Mouse (Mus musculus) neural tube, embryonic 15.5 days (tissue): ENCODE results near the gene Adcy1. TPM values are rescaled to one million over a fixed set of nuclear protein-coding genes. Genes with fewer than 3 reads are reported as not detected.

Source experiments
- ATAC-seq: fragments of 200-750 bp; cut with Nextera tagmentation; 2 replicates; pipeline ENCODE4 v1.8.0; 2017; ENCODE audit warnings: mild to moderate bottlenecking, moderate TSS enrichment, moderate library complexity; ENCODE audit not compliant: low FRiP score
- H3K27ac ChIP-seq: fragments of 300-500 bp; sonication (generic); replicated peaks from 2 replicates; pipeline ENCODE4 v1.5.1; 2015; ENCODE audit warnings: mild to moderate bottlenecking, inconsistent platforms
- H3K27me3 ChIP-seq: fragments of 300-500 bp; sonication (generic); replicated peaks from 2 replicates; pipeline ENCODE4 v1.6.1; 2015; ENCODE audit warnings: inconsistent platforms
- H3K36me3 ChIP-seq: fragments of 300-500 bp; sonication (generic); 2 replicates; pipeline ENCODE4 v1.6.1; 2015; ENCODE audit warnings: inconsistent platforms
- H3K4me1 ChIP-seq: fragments of 300-500 bp; sonication (generic); 2 replicates; pipeline ENCODE4 v1.6.1; 2015; ENCODE audit warnings: inconsistent platforms
- H3K4me2 ChIP-seq: fragments of 300-500 bp; sonication (generic); 2 replicates; pipeline ENCODE4 v1.6.1; 2015; ENCODE audit warnings: inconsistent platforms, mild to moderate bottlenecking, moderate library complexity
- H3K4me3 ChIP-seq: fragments of 300-500 bp; sonication (generic); replicated peaks from 2 replicates; pipeline ENCODE4 v1.5.1; 2015; ENCODE audit warnings: mild to moderate bottlenecking, inconsistent platforms
- H3K9ac ChIP-seq: fragments of 300-500 bp; sonication (generic); replicated peaks from 2 replicates; pipeline ENCODE4 v1.6.1; 2015; ENCODE audit warnings: mild to moderate bottlenecking, inconsistent platforms
- H3K9me3 ChIP-seq: fragments of 300-500 bp; sonication (generic); replicated peaks from 2 replicates; pipeline ENCODE4 v1.6.1; 2016; ENCODE audit warnings: inconsistent platforms
- WGBS: fragments of 180-500 bp; shearing (Covaris S2); methylation state at CpG from one replicate; pipeline ENCODE4 v1.1.7; 2015; ENCODE audit warnings: mixed read lengths; 5-methylcytosine and 5-hydroxymethylcytosine counted together
- polyA plus RNA-seq: library from polyadenylated mRNA; unstranded; fragments of >200 nt; fragmentation: Nextera tagmentation; extraction: Ambion mirVana; gene quantifications from 2 replicates; pipeline ENCODE4 v1.2.1, GENCODE M21; 2015

Gene Adcy1
- polyA plus RNA-seq, result 11.5 and 13.3 TPM in 2 replicates

GRCm38 (mm10) chr11:7063001-7063584, at the start of gene Adcy1:
Gene Adcy1 (plus strand): TSS chr11:7063489.
- WGBS, result under 1% methylated on average over 32 of the region's 69 CpGs
- no peaks in the 10 kb centered on the region for H3K36me3 ChIP-seq
- H3K4me3 ChIP-seq, result peak within 1 kb of the TSS; percentile 72
- ATAC-seq, result peak; percentile 67
- H3K9me3 ChIP-seq, result no peaks in the 10 kb centered on the region
- H3K4me2 ChIP-seq, result peak within 1 kb of the TSS; percentile 71
- peak within 1 kb of the TSS; percentile 74 for H3K9ac ChIP-seq
- peaks cover 51% of the 10 kb centered on the region for H3K4me1 ChIP-seq
- H3K27ac ChIP-seq, result peak within 1 kb of the TSS; percentile 72
- peaks cover 19% of the 10 kb centered on the region for H3K27me3 ChIP-seq

DNA sequence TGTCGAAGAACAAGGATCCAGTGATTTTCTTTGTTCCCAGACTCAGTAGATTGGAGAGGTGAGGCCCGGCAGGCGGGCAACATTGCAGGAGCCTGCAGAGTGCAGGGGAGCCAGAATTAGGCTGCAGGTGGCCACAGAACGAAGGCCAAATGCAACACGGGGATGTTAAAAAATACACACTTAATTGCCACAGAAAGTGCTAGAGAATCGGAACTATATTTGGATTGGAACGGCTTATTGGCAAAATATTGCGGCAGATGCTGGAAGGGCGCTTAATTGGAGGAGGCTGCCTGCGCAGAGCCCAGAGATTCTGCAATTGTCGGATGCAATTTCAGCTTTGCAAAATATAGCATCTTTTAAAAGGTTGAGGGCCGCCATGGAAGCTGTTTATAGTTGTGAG, 46.4 kb upstream of the Adcy1 start:
- Histone ChIP-seq H3K27ac (no peak overlapping the region), H3K4me2 (no peak overlapping the region), H3K4me1 (no peaks in the 10 kb centered on the region), H3K9ac (no peak overlapping the region), H3K4me3 (no peak overlapping the region), H3K36me3 (no peaks in the 10 kb centered on the region), H3K27me3 (no peaks in the 10 kb centered on the region), H3K9me3 (no peaks in the 10 kb centered on the region)
- WGBS, result 87% methylated on average over 12 of the region's 12 CpGs
- peak; percentile 45; the same call in 1 of the 2 replicates for ATAC-seq

- no peak for ATAC-seq
- Histone ChIP-seq H3K36me3 (no peaks in the 10 kb centered on the region), H3K9me3 (no peaks in the 10 kb centered on the region), H3K4me2 (no peak overlapping the region), H3K9ac (no peak overlapping the region), H3K4me3 (no peak overlapping the region), H3K27me3 (no peaks in the 10 kb centered on the region), H3K4me1 (no peaks in the 10 kb centered on the region), H3K27ac (no peak overlapping the region)
- WGBS, result 97% methylated on average over 5 of the region's 5 CpGs
Observed at GRCm38 (mm10) chr11:7018078-7018477, 45.2 kb upstream of the Adcy1 start.

- H3K4me3 ChIP-seq, result no peak overlapping the region
- H3K27ac ChIP-seq, result no peak overlapping the region
- no peak overlapping the region for H3K9ac ChIP-seq
- H3K36me3 ChIP-seq, result no peaks in the 10 kb centered on the region
- 91% methylated on average over 7 of the region's 7 CpGs for WGBS
- no peak for ATAC-seq
- no peaks in the 10 kb centered on the region for H3K27me3 ChIP-seq
- no peaks in the 10 kb centered on the region for H3K4me1 ChIP-seq
- H3K4me2 ChIP-seq, result no peak overlapping the region
- no peaks in the 10 kb centered on the region for H3K9me3 ChIP-seq
Observed at GRCm38 (mm10) chr11:7019006-7019525, 44.2 kb upstream of the Adcy1 start.

DNA sequence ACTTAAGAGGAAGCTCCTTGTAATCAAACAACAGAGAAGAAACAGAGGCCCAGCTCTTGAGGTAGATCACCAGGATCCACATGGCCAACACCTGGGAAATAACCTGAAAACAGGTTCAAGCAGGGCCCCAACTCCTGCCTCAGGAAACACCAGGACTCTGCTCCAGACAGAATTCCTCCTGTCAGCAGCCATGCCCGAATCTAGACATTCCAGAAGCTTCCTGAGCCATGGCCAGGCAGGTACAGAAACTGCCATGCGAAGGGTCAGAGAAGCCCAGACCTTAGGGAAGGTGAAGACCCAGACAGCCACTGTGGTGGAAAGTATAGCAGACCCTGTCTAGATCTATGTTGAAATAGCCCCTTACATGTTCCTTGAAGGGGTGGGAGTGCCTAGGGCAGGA, 30.2 kb upstream of the Adcy1 start:
- no peak overlapping the region for H3K4me2 ChIP-seq
- no peaks in the 10 kb centered on the region for H3K9me3 ChIP-seq
- H3K4me1 ChIP-seq, result no peaks in the 10 kb centered on the region
- no peaks in the 10 kb centered on the region for H3K27me3 ChIP-seq
- H3K36me3 ChIP-seq, result no peaks in the 10 kb centered on the region
- H3K9ac ChIP-seq, result no peak overlapping the region
- WGBS, result 76% methylated on average over 2 of the region's 2 CpGs
- no peak for ATAC-seq
- no peak overlapping the region for H3K4me3 ChIP-seq
- H3K27ac ChIP-seq, result no peak overlapping the region

DNA sequence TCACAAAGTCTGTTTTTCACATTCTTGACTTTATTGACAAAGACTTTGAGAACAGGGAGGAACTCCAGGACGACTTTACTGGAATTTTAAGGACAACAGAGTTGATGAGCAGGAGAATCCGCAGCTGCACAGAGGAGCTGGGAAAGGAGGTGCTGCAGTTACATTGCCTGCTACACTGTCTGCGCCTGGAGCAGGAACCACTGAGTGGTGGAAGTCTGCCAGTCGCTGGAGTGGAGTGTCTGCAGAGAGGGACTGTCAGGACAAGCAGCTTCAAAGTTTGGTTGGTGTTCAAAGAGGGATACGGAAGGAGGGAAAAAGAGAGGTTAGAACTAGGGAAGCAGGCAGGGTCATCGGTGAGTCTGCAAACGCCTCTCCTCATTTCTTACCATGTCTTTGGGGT, 23.6 kb upstream of the Adcy1 start:
- Histone ChIP-seq H3K27ac (no peak overlapping the region), H3K27me3 (no peaks in the 10 kb centered on the region), H3K4me2 (no peak overlapping the region), H3K4me1 (no peaks in the 10 kb centered on the region), H3K9ac (no peak overlapping the region), H3K36me3 (no peaks in the 10 kb centered on the region), H3K4me3 (no peak overlapping the region), H3K9me3 (no peaks in the 10 kb centered on the region)
- 44% methylated on average over 7 of the region's 7 CpGs for WGBS
- no peak for ATAC-seq

- Histone ChIP-seq H3K4me3 (no peak overlapping the region), H3K36me3 (no peaks in the 10 kb centered on the region), H3K27ac (no peak overlapping the region), H3K9ac (no peak overlapping the region), H3K9me3 (no peaks in the 10 kb centered on the region), H3K4me2 (no peak overlapping the region), H3K4me1 (no peaks in the 10 kb centered on the region), H3K27me3 (no peaks in the 10 kb centered on the region)
- WGBS, result 68% methylated on average over 6 of the region's 6 CpGs
- no peak for ATAC-seq
Observed at GRCm38 (mm10) chr11:7040801-7041200, 22.5 kb upstream of the Adcy1 start.

DNA sequence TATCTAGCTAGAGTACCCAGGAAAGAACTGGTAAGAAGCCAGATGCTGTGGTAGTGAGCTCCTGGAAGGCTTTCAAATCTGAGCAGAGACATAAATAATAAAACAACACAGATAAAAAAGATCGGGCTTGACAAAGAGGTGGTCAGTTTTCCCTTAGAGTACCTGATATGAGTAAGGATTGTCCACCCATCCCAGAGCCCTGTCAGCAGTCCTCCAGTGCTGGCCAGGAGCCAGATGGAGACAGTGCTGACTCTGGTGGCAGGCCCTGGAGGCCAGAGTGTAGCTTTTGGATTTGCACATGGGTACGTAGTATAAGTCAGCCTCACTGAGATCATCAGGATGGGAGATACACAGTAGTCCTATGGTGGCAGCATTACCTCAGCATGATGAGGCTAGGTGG, 16.1 kb upstream of the Adcy1 start:
- 88% methylated on average over 2 of the region's 2 CpGs for WGBS

DNA sequence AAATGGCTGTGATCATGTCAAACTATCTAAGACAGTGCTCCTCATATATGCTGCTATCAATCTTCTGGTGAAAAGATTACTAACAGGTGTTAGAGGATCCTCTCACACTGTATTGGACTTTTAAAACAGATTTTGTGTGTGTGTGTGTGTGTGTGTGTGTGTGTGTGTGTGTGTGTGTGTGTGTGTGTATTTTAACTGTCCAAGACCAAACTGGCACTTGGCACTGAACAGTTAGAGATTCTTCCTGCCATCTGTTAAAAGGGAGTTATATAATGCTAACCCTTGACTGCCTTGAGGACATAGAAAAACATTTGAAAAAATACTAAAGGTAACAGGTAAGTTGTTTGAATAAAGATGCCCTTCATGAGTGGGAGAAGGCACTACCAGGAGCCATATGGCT, 15.7 kb upstream of the Adcy1 start:
- Histone ChIP-seq H3K4me1 (no peaks in the 10 kb centered on the region), H3K4me3 (no peak overlapping the region), H3K36me3 (no peaks in the 10 kb centered on the region), H3K27ac (no peak overlapping the region), H3K9me3 (no peaks in the 10 kb centered on the region), H3K27me3 (no peaks in the 10 kb centered on the region), H3K9ac (no peak overlapping the region), H3K4me2 (no peak overlapping the region)
- ATAC-seq, result no peak

More for the DNA sequence above, 16.1 kb upstream of the Adcy1 start:
- no peak overlapping the region for H3K27ac ChIP-seq
- H3K27me3 ChIP-seq, result no peaks in the 10 kb centered on the region
- no peak overlapping the region for H3K9ac ChIP-seq
- H3K4me1 ChIP-seq, result no peaks in the 10 kb centered on the region
- no peaks in the 10 kb centered on the region for H3K36me3 ChIP-seq
- H3K9me3 ChIP-seq, result no peaks in the 10 kb centered on the region
- H3K4me2 ChIP-seq, result no peak overlapping the region
- no peak for ATAC-seq
- no peak overlapping the region for H3K4me3 ChIP-seq

DNA sequence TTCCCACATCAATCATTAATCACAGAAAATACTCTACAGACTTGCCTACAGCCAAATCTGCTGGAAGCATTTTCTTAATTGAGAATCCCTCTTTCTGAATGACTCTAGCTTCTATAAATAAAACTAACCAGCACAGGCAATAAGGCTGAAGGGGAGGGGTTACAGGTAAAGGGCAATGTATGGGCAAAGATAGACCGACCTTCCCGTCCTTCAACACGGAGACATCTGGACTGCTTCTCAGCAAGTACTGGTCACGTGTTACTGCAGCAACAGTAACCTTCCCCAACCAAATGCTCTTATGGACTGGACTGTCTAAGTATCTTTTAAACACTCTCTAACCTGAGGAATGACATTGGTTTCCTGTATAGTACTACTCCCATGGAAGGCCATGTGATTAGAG, 9.6 kb upstream of the Adcy1 start:
- ATAC-seq, result no peak
- H3K27ac ChIP-seq, result no peak overlapping the region
- H3K9ac ChIP-seq, result no peak overlapping the region
- no peaks in the 10 kb centered on the region for H3K36me3 ChIP-seq
- H3K27me3 ChIP-seq, result peaks cover 11% of the 10 kb centered on the region; the same call in 1 of the 2 replicates
- H3K4me2 ChIP-seq, result no peak overlapping the region
- H3K9me3 ChIP-seq, result no peaks in the 10 kb centered on the region
- no peak overlapping the region for H3K4me3 ChIP-seq
- peaks cover 15% of the 10 kb centered on the region for H3K4me1 ChIP-seq
- 93% methylated on average over 4 of the region's 4 CpGs for WGBS

GRCm38 (mm10) chr11:7054662-7055265, 8.5 kb upstream of the Adcy1 start:
- Histone ChIP-seq H3K4me3 (no peak overlapping the region), H3K27me3 (peaks cover 11% of the 10 kb centered on the region; the same call in 1 of the 2 replicates), H3K36me3 (no peaks in the 10 kb centered on the region), H3K4me1 (peaks cover 15% of the 10 kb centered on the region), H3K9ac (no peak overlapping the region), H3K27ac (no peak overlapping the region), H3K4me2 (no peak overlapping the region), H3K9me3 (no peaks in the 10 kb centered on the region)
- 84% methylated on average over 6 of the region's 6 CpGs for WGBS
- 0 out of 2 replicates have a peak, but pooled peaks have one; percentile 22 for ATAC-seq

GRCm38 (mm10) chr11:7055455-7056017, 7.8 kb upstream of the Adcy1 start:
- Histone ChIP-seq H3K36me3 (no peaks in the 10 kb centered on the region), H3K4me3 (no peak overlapping the region), H3K27me3 (peaks cover 13% of the 10 kb centered on the region; the same call in 1 of the 2 replicates)

More at GRCm38 (mm10) chr11:7055455-7056017, 7.8 kb upstream of the Adcy1 start:
- Histone ChIP-seq H3K4me2 (peak overlapping the region; percentile 39), H3K9me3 (no peaks in the 10 kb centered on the region), H3K27ac (no peak overlapping the region), H3K9ac (no peak overlapping the region), H3K4me1 (peaks cover 15% of the 10 kb centered on the region)
- peak; percentile 74 for ATAC-seq
- 23% methylated on average over 14 of the region's 14 CpGs for WGBS
